Mouse (Mus musculus): Measurements from ENCODE around the gene Nepro. TPM values are rescaled to one million over a fixed set of nuclear protein-coding genes. Genes with fewer than 3 reads are reported as not detected.

The Nepro gene
- 7.5 and 9.2 TPM in 2 replicates for polyA plus RNA-seq (2012)

GRCm38 (mm10) chr16:44724083-44724787, at the start of gene Nepro:
Nepro (plus strand) TSS chr16:44724301.

GRCm38 (mm10) chr16:44745866-44746562, 21.9 kb downstream of the Nepro start, which contains the start of gene Gtpbp8:
Gtpbp8 (minus strand) TSS chr16:44746363.

GRCm38 (mm10) chr16:44765555-44766319, 41.6 kb downstream of the Nepro start, which contains the start of gene Cd200r1:
Cd200r1 (plus strand) TSS chr16:44765736.

Other genes with a start within 250 kb of the Nepro start
- gene Boc, start 165.4 kb upstream of the Nepro start, polyA plus RNA-seq (2012) = 0.42 and 0.48 TPM in 2 replicates
- 12.3 and 17.1 TPM in 2 replicates for gene Gtpbp8, start 22.1 kb downstream of the Nepro start, polyA plus RNA-seq (2012)
- 0.99 and 1.1 TPM in 2 replicates for gene Cd200r1, start 41.4 kb downstream of the Nepro start, polyA plus RNA-seq (2012)
- gene Cd200r4, start 87.4 kb downstream of the Nepro start, polyA plus RNA-seq (2012) = 0.04 and 0.08 TPM in 2 replicates
- not detected in 2 replicates for gene Cd200r2, start 142.8 kb downstream of the Nepro start, polyA plus RNA-seq (2012)
- 0.13 and 0.15 TPM in 2 replicates for gene Cd200r3, start 219.4 kb downstream of the Nepro start, polyA plus RNA-seq (2012)

All from megakaryocyte-erythroid progenitor cell, adult 5 weeks (primary cell).